ENCODE assay signal across 9 mouse cellular contexts in genomic region chr4:140673527-140674264, GRCm38 (mm10). TPM values are rescaled to one million over a fixed set of nuclear protein-coding genes. Genes with fewer than 3 reads are reported as not detected.
DNase-seq lines count a peak whose midpoint lies in the region; ATAC-seq lines count a peak whose summit lies in the region.
"Had no signal": no experiment of that assay in that cellular context is flagged by ENCODE, and none has a peak within 500 bp of the region (broad histone marks: within the 10 kb centered on the region; RNA-seq: fewer than 3 reads in every experiment).

No protein-coding gene starts in this region.

- no peaks in the 10 kb centered on the region for H3K36me3 ChIP-seq in forebrain, embryonic 12.5 days (replicated peaks)
- no peaks in the 10 kb centered on the region for H3K36me3 ChIP-seq in forebrain, embryonic 14.5 days (ENCODE audit: control insufficient read depth, insufficient read depth, low read length)
- no peaks in the 10 kb centered on the region for H3K36me3 ChIP-seq in liver, embryonic 12.5 days
- H3K36me3 ChIP-seq: hindbrain, embryonic 15.5 days had no signal

- H3K27ac ChIP-seq in forebrain, embryonic 12.5 days = no peak overlapping the region
- H3K27ac ChIP-seq in forebrain, embryonic 14.5 days (ENCODE audit: low read depth, low read length) = no peak overlapping the region
- H3K27ac ChIP-seq in liver, embryonic 12.5 days = no peak overlapping the region
- H3K27ac ChIP-seq: hindbrain, embryonic 15.5 days had no signal

- H3K4me2 ChIP-seq in forebrain, embryonic 12.5 days = no peak overlapping the region
- no peak overlapping the region for H3K4me2 ChIP-seq in forebrain, embryonic 14.5 days (ENCODE audit: low read length)
- no peak overlapping the region for H3K4me2 ChIP-seq in liver, embryonic 12.5 days
- H3K4me2 ChIP-seq: hindbrain, embryonic 15.5 days had no signal

- no peak for DNase-seq in forebrain, embryonic 14.5 days (ENCODE audit: low spot score)
- peak; percentile 27 for DNase-seq in kidney, adult 9 months
- no peak for DNase-seq in kidney, postnatal 36 days
- peak; percentile 35 for DNase-seq in embryo, embryonic 9.5 days (ENCODE audit: extremely low spot score)
- no peak for DNase-seq in left cerebral cortex, adult 9 months (ENCODE audit: low spot score in 2 of 2)

- 0 out of 2 replicates have a peak, but pooled peaks cover 3% of the 10 kb centered on the region for H3K4me1 ChIP-seq in forebrain, embryonic 12.5 days
- no peaks in the 10 kb centered on the region for H3K4me1 ChIP-seq in forebrain, embryonic 14.5 days (ENCODE audit: control insufficient read depth, insufficient read depth, low read length)
- H3K4me1 ChIP-seq in liver, embryonic 12.5 days = no peaks in the 10 kb centered on the region
- H3K4me1 ChIP-seq: hindbrain, embryonic 15.5 days had no signal

- no peaks in the 10 kb centered on the region for H3K9me3 ChIP-seq in forebrain, embryonic 12.5 days
- no peaks in the 10 kb centered on the region for H3K9me3 ChIP-seq in forebrain, embryonic 14.5 days (replicated peaks; ENCODE audit: control insufficient read depth, low read length)
- no peaks in the 10 kb centered on the region for H3K9me3 ChIP-seq in liver, embryonic 12.5 days (replicated peaks)
- H3K9me3 ChIP-seq: hindbrain, embryonic 15.5 days had no signal

- ATAC-seq in forebrain, embryonic 12.5 days (ENCODE audit: low FRiP score) = peak; percentile 53; the same call in 1 of the 2 replicates
- no peak for ATAC-seq in forebrain, embryonic 14.5 days
- ATAC-seq in liver, embryonic 12.5 days = peak; percentile 54
- no peak for ATAC-seq in CD4-positive, CD25-positive, alpha-beta regulatory T cell, adult 4 months

- no peaks in the 10 kb centered on the region for H3K27me3 ChIP-seq in forebrain, embryonic 12.5 days
- no peaks in the 10 kb centered on the region for H3K27me3 ChIP-seq in forebrain, embryonic 14.5 days (replicated peaks; ENCODE audit: control insufficient read depth, insufficient read depth, low read length)
- H3K27me3 ChIP-seq in liver, embryonic 12.5 days (replicated peaks) = no peaks in the 10 kb centered on the region
- H3K27me3 ChIP-seq: hindbrain, embryonic 15.5 days had no signal

- peak overlapping the region; percentile 8; the same call in 1 of the 2 replicates for H3K9ac ChIP-seq in forebrain, embryonic 12.5 days
- H3K9ac ChIP-seq in forebrain, embryonic 14.5 days (ENCODE audit: low read length) = no peak overlapping the region
- no peak overlapping the region for H3K9ac ChIP-seq in liver, embryonic 12.5 days
- H3K9ac ChIP-seq: hindbrain, embryonic 15.5 days had no signal

- H3K4me3 ChIP-seq in forebrain, embryonic 12.5 days (replicated peaks) = no peak overlapping the region
- H3K4me3 ChIP-seq in forebrain, embryonic 14.5 days (ENCODE audit: low read depth, low read length) = no peak overlapping the region
- H3K4me3 ChIP-seq in liver, embryonic 12.5 days = no peak overlapping the region
- H3K4me3 ChIP-seq: hindbrain, embryonic 15.5 days had no signal

- 52% methylated on average over 12 of the region's 12 CpGs for WGBS in forebrain, embryonic 12.5 days
- WGBS in forebrain, embryonic 14.5 days = 65% methylated on average over 12 of the region's 12 CpGs
- WGBS in liver, embryonic 12.5 days (ENCODE audit: insufficient replicate concordance) = 43% methylated on average over 12 of the region's 12 CpGs

RNA-seq across cellular contexts. Expression of gene Arhgef10l, which starts 7.9 kb away (rescaled TPM):
- polyA plus RNA-seq in forebrain, embryonic 12.5 days (2016; fragmentation: Nextera tagmentation; extraction: Ambion mirVana) = 26.1 and 31.1 TPM in 2 replicates
- polyA plus RNA-seq in forebrain, embryonic 14.5 days (2014; fragmentation: Nextera tagmentation; extraction: Ambion mirVana) = 15.0 and 17.7 TPM in 2 replicates
- polyA plus RNA-seq in liver, embryonic 12.5 days (2016; fragmentation: Nextera tagmentation; extraction: Ambion mirVana) = 3.5 and 3.7 TPM in 2 replicates
- under 1 TPM in 1 of 2 experiments, not detected in 1; 0.16 TPM for polyA plus RNA-seq in CD4-positive, CD25-positive, alpha-beta regulatory T cell, adult 4 months (2017; shearing (Covaris generic))

RNA-seq across cellular contexts. Expression of gene Rcc2, which starts 26.6 kb away (rescaled TPM):
- polyA plus RNA-seq in forebrain, embryonic 12.5 days (2016; fragmentation: Nextera tagmentation; extraction: Ambion mirVana) = 45.9 and 81.3 TPM in 2 replicates
- polyA plus RNA-seq in forebrain, embryonic 14.5 days (2014; fragmentation: Nextera tagmentation; extraction: Ambion mirVana) = 23.1 and 32.8 TPM in 2 replicates
- 100 and 102 TPM in 2 replicates for polyA plus RNA-seq in liver, embryonic 12.5 days (2016; fragmentation: Nextera tagmentation; extraction: Ambion mirVana)
- polyA plus RNA-seq in CD4-positive, CD25-positive, alpha-beta regulatory T cell, adult 4 months (2017; shearing (Covaris generic)) = 10 to 100 TPM; 18.7 to 20.4 TPM

Comparison
In these comparisons a context has a peak if more than half of its experiments do, and no peak if none do; other contexts are left out.
1. ATAC-seq: peak in forebrain, embryonic 12.5 days (single experiment) and liver, embryonic 12.5 days (single experiment); none in forebrain, embryonic 14.5 days (single experiment) and CD4-positive, CD25-positive, alpha-beta regulatory T cell, adult 4 months (single experiment).
2. DNase-seq: peak in kidney, adult 9 months (single experiment) and embryo, embryonic 9.5 days (single experiment); none in forebrain, embryonic 14.5 days (single experiment), kidney, postnatal 36 days (0 of 2) and left cerebral cortex, adult 9 months (0 of 2).